Mouse (Mus musculus): ENCODE results near the gene Gm10639.
"Not testable (repeated sequence)": the region's sequence is repeated elsewhere in the genome, so short reads cannot be mapped to it uniquely, and the experiment has no call there.

Gene Gm10639

GRCm38 (mm10) chr9:78343055-78343454, 53.3 kb downstream of the Gm10639 start:
- in situ Hi-C loops (cut with MboI; ENCODE audit: low pct_unique_long_range_greater_than_20kb in 1 of 2, low sequenced_read_pairs in 2 of 2, unreplicated experiment in 1 of 2), result not testable (repeated sequence)

- in situ Hi-C loops (cut with MboI; ENCODE audit: low pct_unique_long_range_greater_than_20kb in 1 of 2, low sequenced_read_pairs in 2 of 2, unreplicated experiment in 1 of 2), result not testable (repeated sequence)
Observed at GRCm38 (mm10) chr9:78345235-78345634, 55.5 kb downstream of the Gm10639 start.

GRCm38 (mm10) chr9:78347004-78347403, 57.3 kb downstream of the Gm10639 start:
- in situ Hi-C loops (cut with MboI; ENCODE audit: low pct_unique_long_range_greater_than_20kb in 1 of 2, low sequenced_read_pairs in 2 of 2, unreplicated experiment in 1 of 2), result no loop called here

- in situ Hi-C loops (cut with MboI; ENCODE audit: low pct_unique_long_range_greater_than_20kb in 1 of 2, low sequenced_read_pairs in 2 of 2, unreplicated experiment in 1 of 2), result not testable (repeated sequence)
Observed at GRCm38 (mm10) chr9:78348206-78349004, 58.7 kb downstream of the Gm10639 start.

GRCm38 (mm10) chr9:78349141-78349540, 59.4 kb downstream of the Gm10639 start:
- in situ Hi-C loops (cut with MboI; ENCODE audit: low pct_unique_long_range_greater_than_20kb in 1 of 2, low sequenced_read_pairs in 2 of 2, unreplicated experiment in 1 of 2), result not testable (repeated sequence)

GRCm38 (mm10) chr9:78350007-78350406, 60.3 kb downstream of the Gm10639 start:
- in situ Hi-C loops (cut with MboI; ENCODE audit: low pct_unique_long_range_greater_than_20kb in 1 of 2, low sequenced_read_pairs in 2 of 2, unreplicated experiment in 1 of 2), result not testable (repeated sequence)

- in situ Hi-C loops (cut with MboI; ENCODE audit: low pct_unique_long_range_greater_than_20kb in 1 of 2, low sequenced_read_pairs in 2 of 2, unreplicated experiment in 1 of 2), result no loop called here
Observed at GRCm38 (mm10) chr9:78351504-78352220, 61.9 kb downstream of the Gm10639 start.
